Mouse (Mus musculus): ENCODE measurements around the gene Gm43518. TPM values are rescaled to one million over a fixed set of nuclear protein-coding genes. Genes with fewer than 3 reads are reported as not detected.
A peak's percentile ranks its signal among the peaks of the same experiment; 100 is the strongest.

Gene Gm43518
- total and polyA plus RNA-seq, 3 experiments, result 2.1 to 3.6 TPM; not detected in 1

DNA sequence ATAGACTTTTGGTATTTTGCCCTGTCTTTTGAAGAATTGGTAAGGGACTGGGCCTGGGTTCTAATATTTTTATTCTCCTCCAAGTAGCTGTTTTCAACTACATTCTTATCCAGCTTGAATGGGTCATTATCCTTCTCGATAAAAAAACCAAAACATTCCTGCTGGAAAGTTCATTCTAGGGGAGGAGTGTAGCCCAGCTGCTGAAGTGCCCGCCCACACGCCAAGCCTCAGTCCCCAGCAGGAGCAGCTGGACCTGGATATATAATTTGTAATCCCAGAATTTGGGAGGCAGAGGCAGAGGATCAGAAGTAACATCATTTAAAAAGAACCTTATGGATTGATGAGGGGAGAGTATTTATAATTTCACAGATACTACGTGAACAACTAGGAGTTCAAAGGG, 19.3 kb downstream of the Gm43518 start:
- Histone ChIP-seq H3K36me3 (ENCODE audit: control insufficient read depth in 1 of 2, insufficient read depth in 2 of 2, low read length in 2 of 2) (no peaks in the 10 kb centered on the region), H3K27ac (ENCODE audit: control insufficient read depth, low read depth, low read length) (no peak overlapping the region), H3K27me3 (ENCODE audit: control insufficient read depth in 1 of 2, insufficient read depth in 2 of 2, low read length in 2 of 2) (no peaks in the 10 kb centered on the region), H3K79me2 (ENCODE audit: control insufficient read depth, insufficient read depth, low read length, poor library complexity) (no peaks in the 10 kb centered on the region), H3K4me3 (ENCODE audit: control insufficient read depth in 1 of 2, insufficient read depth in 1 of 2, low read depth in 2 of 2, low read length in 2 of 2) (no peak overlapping the region), H3K9ac (ENCODE audit: control insufficient read depth, low read depth, low read length, poor library complexity, severe bottlenecking) (no peak overlapping the region), H3K9me3 (replicated peaks; ENCODE audit: insufficient read depth, low read length) (no peaks in the 10 kb centered on the region), H3K4me1 (ENCODE audit: control insufficient read depth in 1 of 2, insufficient read depth in 2 of 2, low read length in 2 of 2) (no peaks in the 10 kb centered on the region)
- TF ChIP-seq MAZ (IDR thresholded peaks at IDR 0.05; ENCODE audit: low read depth, low read length) (no peak), ZC3H11A (IDR thresholded peaks at IDR 0.05; ENCODE audit: low read depth, low read length) (no peak), POLR2A (IDR thresholded peaks at IDR 0.05; ENCODE audit: control insufficient read depth in 1 of 2, insufficient read depth in 1 of 2, low read depth in 1 of 2, low read length in 2 of 2, poor library complexity in 1 of 2) (no peak), RCOR1 (IDR thresholded peaks at IDR 0.05; ENCODE audit: low read depth, low read length) (no peak), TAL1 (IDR thresholded peaks at IDR 0.05; ENCODE audit: low read length) (no peak), SMC3 (IDR thresholded peaks at IDR 0.05; ENCODE audit: low read depth, low read length) (no peak), MAX (IDR thresholded peaks at IDR 0.05; ENCODE audit: low read length) (no peak), TBP (IDR thresholded peaks at IDR 0.05; ENCODE audit: low read depth, low read length) (no peak), SIN3A (IDR thresholded peaks at IDR 0.05; ENCODE audit: low read length) (no peak), CHD1 (IDR thresholded peaks at IDR 0.05; ENCODE audit: low read depth, low read length) (no peak), POLR2AphosphoS5 (IDR thresholded peaks at IDR 0.05; ENCODE audit: borderline replicate concordance, low read depth, low read length) (no peak), JUND (IDR thresholded peaks at IDR 0.05; ENCODE audit: low read depth, low read length) (no peak), MEF2A (IDR thresholded peaks at IDR 0.05; ENCODE audit: extremely low read depth, insufficient replicate concordance, low read depth, low read length, poor library complexity, severe bottlenecking) (no peak), KAT2A (conservative IDR thresholded peaks at IDR 0.05; ENCODE audit: low read depth, low read length) (no peak)
- DNase-seq (ENCODE audit: low read depth, low spot score), result no peak

DNA sequence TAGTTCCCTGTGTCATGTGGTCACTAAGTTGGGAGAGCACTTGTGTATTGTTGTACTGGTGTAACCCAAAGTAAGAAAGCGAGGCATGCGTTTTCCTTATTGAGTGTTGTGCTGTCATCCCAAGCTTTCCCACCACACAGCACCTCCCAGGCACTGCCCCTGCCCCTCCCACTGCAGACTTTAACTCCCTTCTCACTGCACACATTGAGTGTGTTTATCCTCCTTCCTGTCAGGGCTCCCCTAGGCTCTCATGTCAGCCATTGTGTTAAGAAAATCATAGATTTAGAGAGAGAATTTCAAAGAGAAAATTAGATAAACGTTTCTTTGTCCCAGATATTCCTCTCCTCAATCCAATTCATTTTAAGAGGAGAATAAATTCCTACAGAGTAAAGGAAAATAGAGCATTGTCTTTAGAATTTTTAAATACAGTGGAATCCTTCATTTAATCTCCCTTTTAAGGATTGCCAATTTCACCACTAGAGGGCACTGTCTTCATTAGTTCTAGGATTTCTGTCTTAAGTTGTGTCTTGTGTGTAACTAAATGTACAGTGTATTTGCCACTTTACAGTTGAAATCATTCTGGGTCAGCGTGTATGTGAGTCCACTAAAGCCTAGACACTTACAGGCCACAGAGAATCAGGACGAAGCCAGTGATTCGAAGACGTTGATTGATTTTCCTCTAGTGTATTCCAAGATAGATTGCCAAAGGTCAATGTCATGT, 20.0 kb downstream of the Gm43518 start:
- H3K79me2 ChIP-seq (ENCODE audit: control insufficient read depth, insufficient read depth, low read length, poor library complexity), result no peaks in the 10 kb centered on the region

More for the DNA sequence above, 20.0 kb downstream of the Gm43518 start:
- no peaks in the 10 kb centered on the region for H3K27me3 ChIP-seq (ENCODE audit: control insufficient read depth in 1 of 2, insufficient read depth in 2 of 2, low read length in 2 of 2)
- DNase-seq (ENCODE audit: low read depth, low spot score), result peak; percentile 77
- no peak; the same call in 1 of the 2 replicates for TF ChIP-seq JUND (IDR thresholded peaks at IDR 0.05; ENCODE audit: low read depth, low read length)
- peak; percentile 65 for TF ChIP-seq ZC3H11A (IDR thresholded peaks at IDR 0.05; ENCODE audit: low read depth, low read length)
- peak; percentile 32 to 83 (median 70); a peak in 4 of 6 replicates for TF ChIP-seq CTCF (IDR thresholded peaks at IDR 0.05 in 2 of 3, conservative IDR thresholded peaks at IDR 0.05 in 1 of 3; ENCODE audit: control insufficient read depth in 1 of 3, insufficient read depth in 1 of 3, low read depth in 2 of 3, low read length in 3 of 3, poor library complexity in 1 of 3, severe bottlenecking in 1 of 3)
- TF ChIP-seq MAZ (IDR thresholded peaks at IDR 0.05; ENCODE audit: low read depth, low read length), result no peak
- peak; percentile 86 for TF ChIP-seq RAD21 (IDR thresholded peaks at IDR 0.05; ENCODE audit: low read depth, low read length)
- no peak for TF ChIP-seq USF2 (IDR thresholded peaks at IDR 0.05; ENCODE audit: borderline replicate concordance in 1 of 2, insufficient read depth in 1 of 2, low read depth in 1 of 2, low read length in 2 of 2)
- TF ChIP-seq SMC3 (IDR thresholded peaks at IDR 0.05; ENCODE audit: low read depth, low read length), result peak; percentile 82
- peak; percentile 28; the same call in 1 of the 2 replicates for TF ChIP-seq SIN3A (IDR thresholded peaks at IDR 0.05; ENCODE audit: low read length)
- H3K4me3 ChIP-seq (ENCODE audit: control insufficient read depth in 1 of 2, insufficient read depth in 1 of 2, low read depth in 2 of 2, low read length in 2 of 2), result no peak overlapping the region
- H3K36me3 ChIP-seq (ENCODE audit: control insufficient read depth in 1 of 2, insufficient read depth in 2 of 2, low read length in 2 of 2), result no peaks in the 10 kb centered on the region
- H3K9ac ChIP-seq (ENCODE audit: control insufficient read depth, low read depth, low read length, poor library complexity, severe bottlenecking), result no peak overlapping the region
- no peaks in the 10 kb centered on the region for H3K9me3 ChIP-seq (replicated peaks; ENCODE audit: insufficient read depth, low read length)
- no peaks in the 10 kb centered on the region for H3K4me1 ChIP-seq (ENCODE audit: control insufficient read depth in 1 of 2, insufficient read depth in 2 of 2, low read length in 2 of 2)
- no peak overlapping the region for H3K27ac ChIP-seq (ENCODE audit: control insufficient read depth, low read depth, low read length)

All from MEL (cell line).